Mouse (Mus musculus) regulatory T cell (primary cell): ENCODE data around the gene Gpr26.

Experiments
- in situ Hi-C: fragments of 300-600 bp; cut with MboI, MseI; formaldehyde crosslinking; loops from one replicate; pipeline ENCODE4 v1.15.1; 2025; ENCODE audit warnings: high pct_unique_total_duplicates

The Gpr26 gene

GRCm38 (mm10) chr7:132025591-132025990, 59.3 kb downstream of the Gpr26 start:
- in situ Hi-C loops: no loop called here

GRCm38 (mm10) chr7:132026671-132027070, 60.4 kb downstream of the Gpr26 start:
- in situ Hi-C loops: no loop called here

GRCm38 (mm10) chr7:132031940-132032531, 65.8 kb downstream of the Gpr26 start:
- in situ Hi-C loops: no loop called here
